Mouse (Mus musculus) bone marrow, adult 2 months (tissue): ENCODE data around the gene Npdc1.

Source experiments
- CTCF ChIP-seq: fragments of 200-500 bp; IDR thresholded peaks from 2 replicates; pipeline ENCODE4 v1.5.1; 2011; ENCODE audit warnings: low read length, control low read depth; ENCODE audit not compliant: control insufficient read depth, insufficient read depth
- POLR2A ChIP-seq: fragments of 200-500 bp; IDR thresholded peaks from 2 replicates; pipeline ENCODE4 v1.6.1; 2011; ENCODE audit warnings: low read depth, mild to moderate bottlenecking, control low read depth, low read length, borderline replicate concordance; ENCODE audit not compliant: control insufficient read depth

GRCm38 (mm10) chr2:25426721-25427191, 27.6 kb downstream of the Npdc1 start:
- peak; percentile 91 for TF ChIP-seq CTCF
- no peak for TF ChIP-seq POLR2A
